Mouse (Mus musculus) embryonic facial prominence, embryonic 11.5 days (tissue): ENCODE results near the gene Rcan3. TPM values are rescaled to one million over a fixed set of nuclear protein-coding genes. Genes with fewer than 3 reads are reported as not detected.

ENCODE experiments used
- ATAC-seq: fragments of 200-750 bp; cut with Nextera tagmentation; replicated peaks from 2 replicates; pipeline ENCODE4 v1.8.0; 2017; ENCODE audit warnings: low read depth; ENCODE audit not compliant: insufficient number of reproducible peaks, low FRiP score, low TSS enrichment
- DNase-seq: peaks from one replicate; pipeline ENCODE4 v3.0.0-alpha.2; 2015; ENCODE audit warnings: low spot score
- H3K27ac ChIP-seq: fragments of 300-500 bp; sonication (generic); replicated peaks from 2 replicates; pipeline ENCODE4 v1.5.1; 2014; ENCODE audit warnings: mild to moderate bottlenecking, low read depth, low read length, control low read depth
- H3K27me3 ChIP-seq: fragments of 300-500 bp; sonication (generic); 2 replicates; pipeline ENCODE4 v1.6.1; 2014; ENCODE audit warnings: mild to moderate bottlenecking, low read length, moderate library complexity, mixed read lengths; ENCODE audit not compliant: control insufficient read depth, insufficient read depth
- H3K36me3 ChIP-seq: fragments of 300-500 bp; sonication (generic); replicated peaks from 2 replicates; pipeline ENCODE4 v1.6.1; 2014; ENCODE audit warnings: low read depth, mild to moderate bottlenecking, low read length, moderate library complexity, mixed read lengths; ENCODE audit not compliant: control insufficient read depth, insufficient read depth
- H3K4me1 ChIP-seq: fragments of 300-500 bp; sonication (generic); 2 replicates; pipeline ENCODE4 v1.6.1; 2014; ENCODE audit warnings: low read length, mixed read lengths; ENCODE audit not compliant: control insufficient read depth, insufficient read depth
- H3K4me2 ChIP-seq: fragments of 300-500 bp; sonication (generic); 2 replicates; pipeline ENCODE4 v1.6.1; 2014; ENCODE audit warnings: low read depth, mild to moderate bottlenecking, control low read depth, low read length, moderate library complexity
- H3K4me3 ChIP-seq: fragments of 300-500 bp; sonication (generic); 2 replicates; pipeline ENCODE4 v1.5.1; 2014; ENCODE audit warnings: low read depth, low read length, control low read depth
- H3K9ac ChIP-seq: fragments of 300-500 bp; sonication (generic); replicated peaks from 2 replicates; pipeline ENCODE4 v1.6.1; 2014; ENCODE audit warnings: mild to moderate bottlenecking, control low read depth, low read length
- H3K9me3 ChIP-seq: fragments of 300-500 bp; sonication (generic); replicated peaks from 2 replicates; pipeline ENCODE4 v1.6.1; 2016; ENCODE audit warnings: mild to moderate bottlenecking, low read length, inconsistent platforms, mixed read lengths; ENCODE audit not compliant: control insufficient read depth
- WGBS: fragments of 180-500 bp; shearing (Covaris S2); extraction: QIAGEN DNeasy Blood & Tissue Kit; methylation state at CpG from one replicate; pipeline ENCODE4 v1.1.7; 2014; 5-methylcytosine and 5-hydroxymethylcytosine counted together
- polyA plus RNA-seq: library from polyadenylated mRNA; unstranded; fragments of >200 nt; fragmentation: Nextera tagmentation; extraction: Ambion mirVana; gene quantifications from 2 replicates; pipeline ENCODE4 v1.2.1, GENCODE M21; 2014

Gene Rcan3
- polyA plus RNA-seq, 1 experiment from 2014 or later, result 10.7 TPM

DNA sequence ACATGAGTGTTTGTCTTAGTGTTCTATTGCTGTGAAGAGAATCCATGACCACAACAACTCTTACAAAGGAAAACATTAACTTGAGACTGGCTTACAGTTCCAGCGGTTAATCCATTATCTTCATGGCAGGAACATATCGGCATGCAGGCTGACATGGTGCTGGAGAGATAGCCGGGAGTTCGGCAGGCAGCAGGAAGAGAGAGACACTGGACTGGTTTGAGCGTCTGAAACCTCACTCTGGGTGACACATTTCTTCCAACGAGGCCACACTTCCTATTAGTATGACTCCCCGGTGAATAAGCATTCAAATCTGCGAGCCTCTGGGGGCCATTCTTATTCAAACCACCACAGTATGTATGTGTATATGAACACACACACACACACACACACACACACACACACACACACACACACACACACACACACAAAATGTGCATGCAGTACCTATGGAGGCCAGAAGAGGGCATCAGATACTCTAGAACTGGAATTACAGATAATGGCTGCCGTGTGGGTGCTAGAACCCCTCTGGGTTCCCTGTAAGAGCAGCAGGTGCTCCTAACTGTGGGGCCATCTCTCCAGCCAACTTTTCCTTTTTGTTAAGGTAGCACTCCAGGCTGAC is 6.4 kb upstream of the Rcan3 start:
- H3K4me3 ChIP-seq, result no peak overlapping the region
- H3K9me3 ChIP-seq, result no peaks in the 10 kb centered on the region
- H3K27me3 ChIP-seq, result no peaks in the 10 kb centered on the region
- H3K4me1 ChIP-seq, result no peaks in the 10 kb centered on the region
- no peak for ATAC-seq
- H3K27ac ChIP-seq, result no peak overlapping the region
- WGBS, result 69% methylated on average over 9 of the region's 9 CpGs
- no peak overlapping the region for H3K4me2 ChIP-seq
- H3K36me3 ChIP-seq, result no peaks in the 10 kb centered on the region
- H3K9ac ChIP-seq, result no peak overlapping the region
- peak; percentile 63 for DNase-seq

DNA sequence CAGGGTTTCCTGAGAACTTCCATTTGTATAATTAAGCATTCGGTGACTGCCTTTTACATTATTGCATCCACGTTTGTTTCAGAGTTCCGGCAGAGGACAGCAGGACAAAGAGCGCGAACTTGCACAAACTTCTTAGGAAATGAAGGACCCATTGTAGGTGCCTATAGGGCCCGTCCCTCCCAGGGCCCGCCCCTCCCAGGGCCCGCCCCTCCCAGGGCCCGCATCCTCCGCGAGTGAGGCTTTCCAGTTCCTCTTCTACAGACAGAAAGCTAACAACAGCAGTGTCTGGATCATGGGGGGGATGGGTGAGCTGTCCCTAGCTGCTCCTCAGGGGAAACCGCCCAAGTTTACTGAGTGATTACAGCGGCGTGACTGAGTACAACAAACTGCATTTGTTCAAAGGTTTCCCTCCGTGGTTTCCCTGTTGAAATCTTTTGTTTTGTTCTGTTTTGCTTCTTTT is 5.6 kb upstream of the Rcan3 start:
- peak; percentile 79 for DNase-seq
- no peaks in the 10 kb centered on the region for H3K4me1 ChIP-seq
- peak overlapping the region; percentile 36 for H3K4me2 ChIP-seq
- WGBS, result 5% methylated on average over 15 of the region's 15 CpGs
- no peaks in the 10 kb centered on the region for H3K9me3 ChIP-seq
- H3K4me3 ChIP-seq, result 0 out of 2 replicates have a peak overlapping the region, but pooled peaks have one; percentile 2
- 0 out of 2 replicates have a peak overlapping the region, but pooled peaks have one; percentile 9 for H3K27ac ChIP-seq
- peak; percentile 87 for ATAC-seq
- H3K9ac ChIP-seq, result peak overlapping the region; percentile 28
- no peaks in the 10 kb centered on the region for H3K27me3 ChIP-seq
- H3K36me3 ChIP-seq, result no peaks in the 10 kb centered on the region

- Histone ChIP-seq H3K9me3 (no peaks in the 10 kb centered on the region), H3K36me3 (no peaks in the 10 kb centered on the region), H3K9ac (no peak overlapping the region), H3K4me1 (no peaks in the 10 kb centered on the region), H3K4me2 (no peak overlapping the region), H3K27me3 (no peaks in the 10 kb centered on the region), H3K4me3 (no peak overlapping the region), H3K27ac (0 out of 2 replicates have a peak overlapping the region, but pooled peaks have one; percentile 20)
- ATAC-seq (no peak), DNase-seq (no peak)
These were observed 4.3 kb upstream of the Rcan3 start for GRCm38 (mm10) chr4:135437924-135438323.

- DNase-seq (peak; percentile 25), ATAC-seq (no peak)
- Histone ChIP-seq H3K9me3 (no peaks in the 10 kb centered on the region), H3K36me3 (no peaks in the 10 kb centered on the region), H3K27ac (no peak overlapping the region), H3K4me1 (no peaks in the 10 kb centered on the region), H3K9ac (no peak overlapping the region), H3K4me3 (no peak overlapping the region), H3K27me3 (no peaks in the 10 kb centered on the region), H3K4me2 (no peak overlapping the region)
- 55% methylated on average over 13 of the region's 13 CpGs for WGBS
These were observed 2.6 kb upstream of the Rcan3 start for GRCm38 (mm10) chr4:135436291-135436690.

DNA sequence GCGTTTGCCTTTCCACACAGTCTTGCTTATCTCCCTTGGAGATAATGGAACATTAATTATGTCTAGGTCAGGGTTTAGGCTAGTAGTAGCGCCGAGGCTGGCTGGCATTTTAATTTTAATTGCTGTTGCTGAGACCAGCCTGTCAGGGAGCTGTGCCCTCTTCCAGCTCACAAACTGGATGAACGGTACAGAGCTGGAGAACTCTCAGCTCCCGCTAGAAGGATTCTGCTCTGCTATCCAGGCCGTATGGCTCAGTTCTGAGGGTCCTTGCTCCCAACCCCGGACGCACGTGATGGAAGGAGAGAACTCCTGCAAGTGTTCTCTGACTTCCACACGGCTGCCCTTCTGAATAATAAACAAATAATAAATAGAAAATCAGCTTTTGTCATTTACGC is 739 bp upstream of the Rcan3 start:
- Histone ChIP-seq H3K9me3 (no peaks in the 10 kb centered on the region), H3K4me2 (peak overlapping the region; percentile 66), H3K9ac (peak overlapping the region; percentile 47), H3K4me3 (peak overlapping the region; percentile 68), H3K36me3 (no peaks in the 10 kb centered on the region), H3K27ac (no peak overlapping the region), H3K4me1 (no peaks in the 10 kb centered on the region), H3K27me3 (no peaks in the 10 kb centered on the region)
- DNase-seq (no peak), ATAC-seq (0 out of 2 replicates have a peak, but pooled peaks have one; percentile 25)
- 29% methylated on average over 11 of the region's 11 CpGs for WGBS

GRCm38 (mm10) chr4:135433086-135433442 is 589 bp downstream of the Rcan3 start:
- no peaks in the 10 kb centered on the region for H3K27me3 ChIP-seq
- DNase-seq, result peak; percentile 11
- 3% methylated on average over 10 of the region's 10 CpGs for WGBS
- no peaks in the 10 kb centered on the region for H3K36me3 ChIP-seq
- H3K4me1 ChIP-seq, result no peaks in the 10 kb centered on the region
- H3K4me3 ChIP-seq, result peak overlapping the region; percentile 68
- no peak for ATAC-seq
- H3K4me2 ChIP-seq, result peak overlapping the region; percentile 66
- H3K9me3 ChIP-seq, result no peaks in the 10 kb centered on the region
- no peak overlapping the region for H3K27ac ChIP-seq
- H3K9ac ChIP-seq, result peak overlapping the region; percentile 82

DNA sequence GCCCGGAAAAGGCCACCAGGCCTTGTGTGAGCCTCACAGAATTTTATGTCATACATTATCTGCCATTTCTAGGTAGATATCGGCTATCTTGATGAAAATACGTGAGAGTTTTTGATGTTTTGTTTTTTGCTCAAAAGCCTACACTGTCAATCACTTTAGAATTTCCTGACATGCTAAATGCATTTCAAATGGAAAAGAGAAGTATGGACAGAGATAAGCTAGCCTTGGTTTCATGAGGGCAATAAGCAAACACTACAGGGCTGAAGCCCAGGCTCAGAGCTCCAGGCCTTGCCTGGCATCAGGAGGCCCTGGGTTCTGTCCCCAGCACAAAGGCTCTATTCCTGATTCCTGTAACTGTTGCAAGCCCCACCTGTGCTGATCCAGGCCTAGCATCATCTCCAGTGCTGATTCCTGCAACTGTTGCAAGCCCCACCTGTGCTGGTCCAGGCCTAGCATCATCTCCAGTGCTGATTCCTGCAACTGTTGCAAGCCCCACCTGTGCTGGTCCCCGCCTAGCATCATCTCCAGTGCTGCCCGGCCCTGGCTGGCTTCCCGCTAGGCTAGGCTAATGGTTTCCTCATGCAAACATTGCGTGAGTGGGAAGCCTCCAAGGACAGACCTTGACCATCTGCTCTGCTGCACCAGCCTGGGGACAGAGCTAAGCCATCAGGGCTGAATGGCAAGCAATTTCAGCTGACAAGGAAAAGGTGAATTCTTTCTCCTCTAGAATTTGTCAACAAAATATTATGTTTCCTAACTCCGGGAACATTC is 3.5 kb downstream of the Rcan3 start:
- Histone ChIP-seq H3K27me3 (no peaks in the 10 kb centered on the region), H3K9ac (no peak overlapping the region), H3K36me3 (no peaks in the 10 kb centered on the region), H3K27ac (no peak overlapping the region), H3K4me2 (no peak overlapping the region), H3K4me1 (no peaks in the 10 kb centered on the region), H3K4me3 (no peak overlapping the region), H3K9me3 (no peaks in the 10 kb centered on the region)
- ATAC-seq, result no peak
- WGBS, result 73% methylated on average over 8 of the region's 8 CpGs
- DNase-seq, result no peak

- H3K4me3 ChIP-seq, result no peak overlapping the region
- H3K36me3 ChIP-seq, result no peaks in the 10 kb centered on the region
- no peak for ATAC-seq
- H3K4me1 ChIP-seq, result no peaks in the 10 kb centered on the region
- 88% methylated on average over 4 of the region's 4 CpGs for WGBS
- H3K9ac ChIP-seq, result no peak overlapping the region
- no peaks in the 10 kb centered on the region for H3K27me3 ChIP-seq
- H3K4me2 ChIP-seq, result no peak overlapping the region
- no peaks in the 10 kb centered on the region for H3K9me3 ChIP-seq
- no peak overlapping the region for H3K27ac ChIP-seq
- no peak for DNase-seq
These were observed 4.3 kb downstream of the Rcan3 start for GRCm38 (mm10) chr4:135429383-135429782.
